Mouse (Mus musculus) midbrain, embryonic 15.5 days (tissue): ENCODE data around the gene Gadl1. TPM values are rescaled to one million over a fixed set of nuclear protein-coding genes. Genes with fewer than 3 reads are reported as not detected.

Source experiments
- ATAC-seq: fragments of 200-750 bp; cut with Nextera tagmentation; replicated peaks from 2 replicates; pipeline ENCODE4 v1.8.0; 2017; ENCODE audit warnings: moderate TSS enrichment
- H3K27ac ChIP-seq: fragments of 300-500 bp; sonication (generic); 2 replicates; pipeline ENCODE4 v1.5.1; 2015; ENCODE audit warnings: mild to moderate bottlenecking, inconsistent platforms
- H3K27me3 ChIP-seq: fragments of 300-500 bp; sonication (generic); replicated peaks from 2 replicates; pipeline ENCODE4 v1.6.1; 2015; ENCODE audit warnings: inconsistent platforms
- H3K36me3 ChIP-seq: fragments of 300-500 bp; sonication (generic); replicated peaks from 2 replicates; pipeline ENCODE4 v1.6.1; 2015; ENCODE audit warnings: inconsistent platforms
- H3K4me1 ChIP-seq: fragments of 300-500 bp; sonication (generic); 2 replicates; pipeline ENCODE4 v1.6.1; 2015; ENCODE audit warnings: inconsistent platforms
- H3K4me2 ChIP-seq: fragments of 300-500 bp; sonication (generic); 2 replicates; pipeline ENCODE4 v1.6.1; 2015; ENCODE audit warnings: inconsistent platforms, mild to moderate bottlenecking, moderate library complexity
- H3K4me3 ChIP-seq: fragments of 300-500 bp; sonication (generic); 2 replicates; pipeline ENCODE4 v1.5.1; 2015; ENCODE audit warnings: mild to moderate bottlenecking, inconsistent platforms
- H3K9ac ChIP-seq: fragments of 300-500 bp; sonication (generic); 2 replicates; pipeline ENCODE4 v1.6.1; 2015; ENCODE audit warnings: mild to moderate bottlenecking, inconsistent platforms
- H3K9me3 ChIP-seq: fragments of 300-500 bp; sonication (generic); 2 replicates; pipeline ENCODE4 v1.6.1; 2016; ENCODE audit warnings: inconsistent platforms
- WGBS: fragments of 180-500 bp; shearing (Covaris S2); methylation state at CpG from one replicate; pipeline ENCODE4 v1.1.7; 2015; ENCODE audit warnings: mixed read lengths; 5-methylcytosine and 5-hydroxymethylcytosine counted together
- polyA plus RNA-seq: library from polyadenylated mRNA; unstranded; fragments of >200 nt; fragmentation: Nextera tagmentation; extraction: Ambion mirVana; gene quantifications from 2 replicates; pipeline ENCODE4 v1.2.1, GENCODE M21; 2015

The Gadl1 gene
- polyA plus RNA-seq, 1 experiment from 2014 or later = 0.18 TPM

GRCm38 (mm10) chr9:116100015-116100414, 190.8 kb downstream of the Gadl1 start:
- H3K9ac ChIP-seq = no peak overlapping the region
- H3K27ac ChIP-seq = no peak overlapping the region
- no peak for ATAC-seq
- WGBS = 89% methylated on average over 9 of the region's 9 CpGs
- no peak overlapping the region for H3K4me2 ChIP-seq
- H3K36me3 ChIP-seq = no peaks in the 10 kb centered on the region
- H3K4me1 ChIP-seq = 0 out of 2 replicates have a peak, but pooled peaks cover 5% of the 10 kb centered on the region
- H3K9me3 ChIP-seq = no peaks in the 10 kb centered on the region
- no peak overlapping the region for H3K4me3 ChIP-seq
- H3K27me3 ChIP-seq = no peaks in the 10 kb centered on the region

GRCm38 (mm10) chr9:116101842-116102241, 192.6 kb downstream of the Gadl1 start:
- H3K36me3 ChIP-seq = no peaks in the 10 kb centered on the region
- no peak overlapping the region for H3K9ac ChIP-seq
- 85% methylated on average over 11 of the region's 11 CpGs for WGBS
- H3K4me2 ChIP-seq = no peak overlapping the region
- 0 out of 2 replicates have a peak, but pooled peaks cover 5% of the 10 kb centered on the region for H3K4me1 ChIP-seq
- no peak overlapping the region for H3K27ac ChIP-seq
- H3K4me3 ChIP-seq = no peak overlapping the region
- H3K27me3 ChIP-seq = no peaks in the 10 kb centered on the region
- ATAC-seq = no peak
- no peaks in the 10 kb centered on the region for H3K9me3 ChIP-seq

GRCm38 (mm10) chr9:116104770-116105169, 195.5 kb downstream of the Gadl1 start:
- Histone ChIP-seq H3K9me3 (no peaks in the 10 kb centered on the region), H3K27ac (no peak overlapping the region), H3K4me2 (no peak overlapping the region), H3K27me3 (no peaks in the 10 kb centered on the region), H3K9ac (no peak overlapping the region), H3K36me3 (no peaks in the 10 kb centered on the region), H3K4me3 (no peak overlapping the region), H3K4me1 (no peaks in the 10 kb centered on the region)
- ATAC-seq = no peak
- 92% methylated on average over 17 of the region's 17 CpGs for WGBS

GRCm38 (mm10) chr9:116108729-116109128, 199.5 kb downstream of the Gadl1 start:
- no peak for ATAC-seq
- whole genome bisulfite sequencing = 84% methylated on average over 2 of the region's 2 CpGs
- no peaks in the 10 kb centered on the region for H3K27me3 ChIP-seq

GRCm38 (mm10) chr9:116111149-116111970, 202.1 kb downstream of the Gadl1 start:
- Histone ChIP-seq H3K36me3 (no peaks in the 10 kb centered on the region), H3K27me3 (no peaks in the 10 kb centered on the region), H3K27ac (no peak overlapping the region), H3K4me3 (no peak overlapping the region), H3K4me2 (no peak overlapping the region), H3K9ac (no peak overlapping the region), H3K9me3 (no peaks in the 10 kb centered on the region), H3K4me1 (no peaks in the 10 kb centered on the region)
- WGBS = 86% methylated on average over 9 of the region's 9 CpGs
- no peak for ATAC-seq

More at GRCm38 (mm10) chr9:116108729-116109128, 199.5 kb downstream of the Gadl1 start:
- H3K4me2 ChIP-seq = no peak overlapping the region
- no peaks in the 10 kb centered on the region for H3K4me1 ChIP-seq
- H3K27ac ChIP-seq = no peak overlapping the region
- H3K9me3 ChIP-seq = no peaks in the 10 kb centered on the region
- no peak overlapping the region for H3K9ac ChIP-seq
- H3K4me3 ChIP-seq = no peak overlapping the region
- no peaks in the 10 kb centered on the region for H3K36me3 ChIP-seq

GRCm38 (mm10) chr9:116114339-116114738, 205.1 kb downstream of the Gadl1 start:
- Histone ChIP-seq H3K9me3 (no peaks in the 10 kb centered on the region), H3K27me3 (no peaks in the 10 kb centered on the region), H3K4me1 (no peaks in the 10 kb centered on the region), H3K9ac (no peak overlapping the region), H3K36me3 (no peaks in the 10 kb centered on the region), H3K27ac (no peak overlapping the region), H3K4me3 (no peak overlapping the region), H3K4me2 (no peak overlapping the region)
- no peak for ATAC-seq
- 75% methylated on average over 4 of the region's 4 CpGs for WGBS

GRCm38 (mm10) chr9:116115875-116116274, 206.6 kb downstream of the Gadl1 start:
- Histone ChIP-seq H3K4me2 (no peak overlapping the region), H3K4me1 (no peaks in the 10 kb centered on the region), H3K27me3 (no peaks in the 10 kb centered on the region), H3K9me3 (no peaks in the 10 kb centered on the region), H3K27ac (no peak overlapping the region), H3K4me3 (no peak overlapping the region), H3K36me3 (no peaks in the 10 kb centered on the region), H3K9ac (no peak overlapping the region)
- 88% methylated on average over 7 of the region's 7 CpGs for WGBS
- no peak for ATAC-seq

- Histone ChIP-seq H3K9ac (no peak overlapping the region), H3K4me1 (no peaks in the 10 kb centered on the region), H3K36me3 (no peaks in the 10 kb centered on the region), H3K27ac (no peak overlapping the region), H3K27me3 (no peaks in the 10 kb centered on the region), H3K4me2 (no peak overlapping the region), H3K4me3 (no peak overlapping the region), H3K9me3 (no peaks in the 10 kb centered on the region)
- WGBS = 56% methylated on average over 8 of the region's 8 CpGs
- ATAC-seq = no peak
Measured at GRCm38 (mm10) chr9:116118332-116118872, 209.1 kb downstream of the Gadl1 start.

GRCm38 (mm10) chr9:116119990-116120389, 210.7 kb downstream of the Gadl1 start:
- Histone ChIP-seq H3K36me3 (no peaks in the 10 kb centered on the region), H3K4me2 (no peak overlapping the region), H3K27me3 (no peaks in the 10 kb centered on the region), H3K27ac (no peak overlapping the region), H3K9ac (no peak overlapping the region), H3K4me3 (no peak overlapping the region), H3K9me3 (no peaks in the 10 kb centered on the region), H3K4me1 (no peaks in the 10 kb centered on the region)
- 84% methylated on average over 7 of the region's 7 CpGs for WGBS
- ATAC-seq = no peak

GRCm38 (mm10) chr9:116121472-116121871, 212.2 kb downstream of the Gadl1 start:
- Histone ChIP-seq H3K4me1 (no peaks in the 10 kb centered on the region), H3K27ac (no peak overlapping the region), H3K4me3 (no peak overlapping the region), H3K4me2 (no peak overlapping the region), H3K9ac (no peak overlapping the region), H3K27me3 (no peaks in the 10 kb centered on the region), H3K9me3 (no peaks in the 10 kb centered on the region), H3K36me3 (no peaks in the 10 kb centered on the region)
- no peak for ATAC-seq
- 89% methylated on average over 7 of the region's 7 CpGs for WGBS

- Histone ChIP-seq H3K36me3 (no peaks in the 10 kb centered on the region), H3K9ac (no peak overlapping the region), H3K9me3 (no peaks in the 10 kb centered on the region), H3K27me3 (no peaks in the 10 kb centered on the region), H3K4me3 (no peak overlapping the region), H3K4me1 (0 out of 2 replicates have a peak, but pooled peaks cover 3% of the 10 kb centered on the region), H3K4me2 (no peak overlapping the region), H3K27ac (no peak overlapping the region)
- ATAC-seq = no peak
- 85% methylated on average over 6 of the region's 6 CpGs for WGBS
Measured at GRCm38 (mm10) chr9:116122544-116122943, 213.3 kb downstream of the Gadl1 start.

GRCm38 (mm10) chr9:116122969-116123589, 213.8 kb downstream of the Gadl1 start:
- H3K4me2 ChIP-seq = no peak overlapping the region
- no peak for ATAC-seq
- no peak overlapping the region for H3K4me3 ChIP-seq
- H3K27me3 ChIP-seq = no peaks in the 10 kb centered on the region
- WGBS = 78% methylated on average over 9 of the region's 9 CpGs
- H3K27ac ChIP-seq = no peak overlapping the region
- H3K36me3 ChIP-seq = no peaks in the 10 kb centered on the region
- 0 out of 2 replicates have a peak, but pooled peaks cover 3% of the 10 kb centered on the region for H3K4me1 ChIP-seq
- no peaks in the 10 kb centered on the region for H3K9me3 ChIP-seq
- H3K9ac ChIP-seq = no peak overlapping the region
